Mouse (Mus musculus): Measurements from ENCODE around the gene Dcst1. TPM values are rescaled to one million over a fixed set of nuclear protein-coding genes. Genes with fewer than 3 reads are reported as not detected.

Dcst1 gene
- polyA plus RNA-seq, 1 experiment from 2014 or later: 0.68 TPM

DNA sequence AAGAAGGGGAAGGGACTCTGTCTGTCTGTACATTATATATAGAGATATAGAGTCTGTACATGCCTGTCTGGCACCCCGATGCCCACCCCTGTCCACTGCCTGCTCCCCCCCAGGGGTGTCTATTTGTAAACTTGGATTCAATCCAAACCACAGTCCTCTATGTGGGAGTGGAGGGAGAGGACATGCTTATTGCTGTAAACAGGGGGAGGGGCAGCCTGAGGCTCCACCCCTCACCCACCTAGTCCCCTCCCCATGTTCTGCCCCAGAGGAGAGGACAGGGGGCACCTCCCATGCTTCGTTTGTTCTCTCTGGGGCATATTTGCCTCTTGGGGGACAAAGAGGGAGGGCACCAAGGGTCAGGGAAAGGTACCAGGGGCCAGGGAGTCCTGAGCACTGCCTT, 50.3 kb downstream of the Dcst1 start:
- H3K9me3 ChIP-seq: no peaks in the 10 kb centered on the region
- peaks cover 51% of the 10 kb centered on the region for H3K4me1 ChIP-seq
- peaks cover 30% of the 10 kb centered on the region for H3K27me3 ChIP-seq (replicated peaks)
- H3K36me3 ChIP-seq: peaks cover 21% of the 10 kb centered on the region
- no peak overlapping the region for H3K27ac ChIP-seq
- ATAC-seq (ENCODE audit: low FRiP score, low read depth): no peak
- no peak overlapping the region for H3K9ac ChIP-seq
- no peak overlapping the region for H3K4me3 ChIP-seq
- peak overlapping the region; percentile 61 for H3K4me2 ChIP-seq (replicated peaks)
- 37% methylated on average over 2 of the region's 2 CpGs for WGBS

DNA sequence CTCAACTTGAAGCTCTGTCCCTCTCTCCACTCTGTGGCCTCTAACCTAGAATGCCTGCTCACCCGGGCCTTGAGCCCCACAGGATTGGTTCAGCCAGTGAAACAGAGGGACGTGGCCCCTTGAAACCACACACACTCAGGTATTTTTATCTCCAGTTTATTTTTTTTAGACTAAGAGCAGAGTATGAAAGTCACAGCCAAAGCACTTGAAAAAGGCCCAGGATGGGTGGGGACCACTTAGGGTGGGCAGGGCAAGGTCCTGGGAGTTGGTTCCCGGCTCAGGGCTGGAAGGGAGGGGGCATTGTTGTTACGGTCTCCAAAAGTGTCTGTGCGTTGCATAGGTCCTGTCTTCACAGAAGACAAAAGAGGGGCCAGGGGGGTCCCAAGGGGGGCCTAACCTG, 50.7 kb downstream of the Dcst1 start:
- peaks cover 46% of the 10 kb centered on the region for H3K4me1 ChIP-seq
- H3K4me2 ChIP-seq (replicated peaks): no peak overlapping the region
- peaks cover 21% of the 10 kb centered on the region for H3K36me3 ChIP-seq
- H3K4me3 ChIP-seq: no peak overlapping the region
- peaks cover 27% of the 10 kb centered on the region for H3K27me3 ChIP-seq (replicated peaks)
- 76% methylated on average over 5 of the region's 5 CpGs for WGBS
- no peaks in the 10 kb centered on the region for H3K9me3 ChIP-seq
- no peak overlapping the region for H3K9ac ChIP-seq
- H3K27ac ChIP-seq: no peak overlapping the region
- no peak for ATAC-seq (ENCODE audit: low FRiP score, low read depth)

DNA sequence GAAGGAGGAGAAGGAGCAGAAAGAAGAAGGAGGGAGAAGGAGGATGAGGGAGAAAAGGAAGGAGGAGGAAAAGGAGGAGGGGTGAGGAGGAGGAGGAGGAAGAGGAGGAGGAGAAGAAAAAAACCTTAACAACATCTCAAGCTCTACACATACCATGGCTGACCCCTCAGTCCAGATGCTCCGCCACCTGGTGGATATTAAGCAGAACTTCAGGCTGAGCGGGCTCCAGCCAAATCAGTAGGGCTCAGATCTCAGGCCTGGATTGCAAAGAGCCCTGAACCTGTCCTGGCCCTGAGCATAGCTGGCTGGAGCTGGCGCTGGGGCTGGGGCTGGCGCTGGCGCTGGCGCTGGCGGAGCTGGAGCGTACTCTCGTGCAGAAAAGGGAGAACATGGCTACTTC, 57.0 kb downstream of the Dcst1 start:
- no peak overlapping the region for H3K9ac ChIP-seq
- peak; percentile 68; the same call in 1 of the 2 replicates for ATAC-seq (ENCODE audit: low FRiP score, low read depth)
- no peak overlapping the region for H3K4me3 ChIP-seq
- H3K27ac ChIP-seq: no peak overlapping the region
- no peaks in the 10 kb centered on the region for H3K4me1 ChIP-seq
- no peaks in the 10 kb centered on the region for H3K36me3 ChIP-seq
- no peaks in the 10 kb centered on the region for H3K27me3 ChIP-seq (replicated peaks)
- H3K9me3 ChIP-seq: no peaks in the 10 kb centered on the region
- 4% methylated on average over 9 of the region's 9 CpGs for WGBS
- H3K4me2 ChIP-seq (replicated peaks): no peak overlapping the region

DNA sequence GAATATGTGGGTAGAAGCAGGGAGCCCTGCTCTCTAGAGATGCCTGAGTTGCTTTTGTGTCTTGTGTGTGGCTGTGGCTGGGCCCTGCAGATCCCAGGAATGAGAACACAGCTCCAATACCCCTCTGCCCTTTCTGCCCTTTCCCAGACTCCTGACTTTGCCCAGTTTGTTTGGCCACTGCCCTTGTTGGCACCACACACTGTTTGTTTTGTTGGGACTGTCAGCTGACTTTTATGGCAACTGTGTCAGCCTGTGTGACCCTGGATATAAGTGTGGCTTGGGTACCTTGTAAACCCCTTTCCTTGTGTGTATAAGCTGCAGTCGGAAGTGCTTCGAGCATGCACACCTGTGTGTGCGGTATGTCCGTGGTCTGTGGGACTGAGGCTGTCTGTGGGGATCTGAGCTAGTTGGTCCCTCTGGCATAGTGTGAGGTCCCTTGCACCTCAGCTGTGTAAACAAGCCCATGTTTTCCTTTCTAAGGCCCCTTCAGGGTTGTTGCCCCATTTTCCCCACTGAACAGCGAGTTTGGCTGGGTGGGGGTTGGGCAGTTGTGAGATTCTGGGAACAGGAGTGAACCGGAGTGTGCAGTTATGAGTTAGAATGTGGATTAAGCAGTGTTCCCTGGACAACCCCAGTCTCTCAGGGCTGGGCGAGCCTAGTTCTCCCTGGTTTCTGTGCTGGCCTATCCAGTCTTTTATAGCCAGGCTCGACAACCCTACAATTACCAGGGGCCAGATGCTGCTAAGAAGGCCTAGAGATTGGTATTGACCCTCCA, 59.3 kb downstream of the Dcst1 start:
- no peak overlapping the region for H3K27ac ChIP-seq
- H3K9me3 ChIP-seq: no peaks in the 10 kb centered on the region
- no peaks in the 10 kb centered on the region for H3K27me3 ChIP-seq (replicated peaks)
- no peak overlapping the region for H3K4me3 ChIP-seq
- H3K4me1 ChIP-seq: no peaks in the 10 kb centered on the region
- no peak overlapping the region for H3K4me2 ChIP-seq (replicated peaks)
- no peaks in the 10 kb centered on the region for H3K36me3 ChIP-seq
- ATAC-seq (ENCODE audit: low FRiP score, low read depth): no peak
- H3K9ac ChIP-seq: no peak overlapping the region
- 54% methylated on average over 8 of the region's 8 CpGs for WGBS

DNA sequence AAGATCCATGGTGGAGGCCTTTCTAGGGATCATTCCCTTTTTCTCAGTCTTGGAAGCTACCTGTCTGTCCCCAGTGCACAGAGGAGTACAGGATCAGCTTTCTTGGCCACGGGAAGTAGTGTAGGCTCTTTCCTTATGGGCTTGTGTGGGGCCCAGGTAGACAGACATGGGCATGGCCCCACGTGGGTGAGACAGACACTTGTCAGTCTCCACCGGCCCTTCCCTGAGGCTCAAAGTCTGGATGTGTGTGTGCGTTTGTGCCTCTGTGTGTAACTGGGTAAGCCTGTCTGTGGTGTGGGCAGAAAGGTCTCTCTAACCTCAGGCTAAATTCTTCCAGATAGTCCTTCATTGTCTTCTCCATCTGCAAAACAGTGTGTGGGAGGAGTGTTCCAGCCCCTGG, 59.9 kb downstream of the Dcst1 start:
- Histone ChIP-seq H3K4me2 (replicated peaks) (no peak overlapping the region), H3K4me1 (no peaks in the 10 kb centered on the region), H3K9ac (no peak overlapping the region), H3K4me3 (no peak overlapping the region), H3K9me3 (no peaks in the 10 kb centered on the region), H3K27me3 (replicated peaks) (0 out of 2 replicates have a peak, but pooled peaks cover 5% of the 10 kb centered on the region), H3K27ac (no peak overlapping the region), H3K36me3 (no peaks in the 10 kb centered on the region)
- ATAC-seq (ENCODE audit: low FRiP score, low read depth): no peak
- WGBS: 73% methylated on average over 4 of the region's 4 CpGs

DNA sequence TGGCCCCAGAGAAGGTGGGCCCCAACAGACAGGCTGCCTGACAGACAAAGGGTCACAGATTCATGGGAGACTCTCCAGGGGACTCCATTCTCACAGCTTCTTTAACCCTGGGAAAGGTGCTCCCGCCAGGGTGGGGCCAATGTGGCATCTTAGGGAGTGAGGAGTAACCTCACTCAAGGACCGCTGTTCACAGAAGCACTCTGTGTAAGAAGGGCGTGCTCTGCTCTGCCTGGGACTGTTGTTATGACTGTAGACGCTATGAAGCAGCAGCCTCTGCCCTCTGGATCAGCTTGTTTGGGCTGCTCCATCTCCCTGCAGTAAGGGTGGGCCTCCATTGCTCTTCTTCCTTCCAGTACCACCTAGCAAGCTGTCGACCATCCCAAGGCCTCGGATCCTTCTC, 60.6 kb downstream of the Dcst1 start:
- no peak overlapping the region for H3K4me3 ChIP-seq
- ATAC-seq (ENCODE audit: low FRiP score, low read depth): no peak
- peaks cover 5% of the 10 kb centered on the region for H3K4me1 ChIP-seq
- H3K4me2 ChIP-seq (replicated peaks): no peak overlapping the region
- no peak overlapping the region for H3K9ac ChIP-seq
- no peaks in the 10 kb centered on the region for H3K9me3 ChIP-seq
- no peak overlapping the region for H3K27ac ChIP-seq
- 62% methylated on average over 6 of the region's 6 CpGs for WGBS
- H3K27me3 ChIP-seq (replicated peaks): 0 out of 2 replicates have a peak, but pooled peaks cover 10% of the 10 kb centered on the region
- no peaks in the 10 kb centered on the region for H3K36me3 ChIP-seq

DNA sequence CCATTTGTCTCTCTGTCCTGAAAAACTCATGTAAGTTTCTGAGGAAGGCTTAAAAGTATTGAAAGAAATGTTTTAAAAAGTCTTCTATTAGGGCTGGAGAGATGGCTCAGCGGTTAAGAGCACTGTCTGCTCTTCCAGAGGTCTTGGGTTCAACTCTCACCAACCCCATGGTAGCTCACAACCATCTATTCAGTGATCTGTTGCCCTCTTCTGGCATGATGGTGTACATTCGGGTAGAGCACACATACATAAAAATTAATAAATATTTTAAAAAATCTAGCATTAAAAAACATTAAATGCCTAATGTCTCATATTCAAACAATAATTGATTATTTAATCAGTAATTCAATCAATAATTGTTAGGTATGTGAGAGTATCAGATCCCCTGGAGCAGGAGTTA, 64.5 kb downstream of the Dcst1 start:
- 71% methylated on average over 2 of the region's 2 CpGs for WGBS
- H3K9ac ChIP-seq: no peak overlapping the region
- H3K9me3 ChIP-seq: no peaks in the 10 kb centered on the region
- H3K4me2 ChIP-seq (replicated peaks): no peak overlapping the region
- 0 out of 2 replicates have a peak, but pooled peaks cover 13% of the 10 kb centered on the region for H3K27me3 ChIP-seq (replicated peaks)
- peaks cover 8% of the 10 kb centered on the region for H3K4me1 ChIP-seq
- no peak for ATAC-seq (ENCODE audit: low FRiP score, low read depth)
- no peak overlapping the region for H3K4me3 ChIP-seq
- no peak overlapping the region for H3K27ac ChIP-seq
- no peaks in the 10 kb centered on the region for H3K36me3 ChIP-seq

Other genes with a start within 250 kb of the Dcst1 start
- 0.43 and 0.46 TPM in 2 replicates for gene Pklr, start 229.1 kb downstream of the Dcst1 start, polyA plus RNA-seq (2016; fragmentation: Nextera tagmentation; extraction: Ambion mirVana)
- 19.5 and 23.2 TPM in 2 replicates for gene Hcn3, start 205.1 kb downstream of the Dcst1 start, polyA plus RNA-seq (2016; fragmentation: Nextera tagmentation; extraction: Ambion mirVana)
- 38.5 and 43.0 TPM in 2 replicates for gene Clk2, start 200.5 kb downstream of the Dcst1 start, polyA plus RNA-seq (2016; fragmentation: Nextera tagmentation; extraction: Ambion mirVana)
- gene Scamp3, start 187.8 kb downstream of the Dcst1 start, polyA plus RNA-seq (2016; fragmentation: Nextera tagmentation; extraction: Ambion mirVana): 109 and 110 TPM in 2 replicates
- 34.1 and 42.5 TPM in 2 replicates for gene Fam189b, start 182.1 kb downstream of the Dcst1 start, polyA plus RNA-seq (2016; fragmentation: Nextera tagmentation; extraction: Ambion mirVana)
- 44.0 and 50.3 TPM in 2 replicates for gene Gba, start 162.3 kb downstream of the Dcst1 start, polyA plus RNA-seq (2016; fragmentation: Nextera tagmentation; extraction: Ambion mirVana)
- 46.4 and 48.2 TPM in 2 replicates for gene Thbs3, start 150.1 kb downstream of the Dcst1 start, polyA plus RNA-seq (2016; fragmentation: Nextera tagmentation; extraction: Ambion mirVana)
- gene Mtx1, start 138.2 kb downstream of the Dcst1 start, polyA plus RNA-seq (2016; fragmentation: Nextera tagmentation; extraction: Ambion mirVana): 174 TPM in 2 replicates
- 0.84 and 1.1 TPM in 2 replicates for gene Muc1, start 136.2 kb downstream of the Dcst1 start, polyA plus RNA-seq (2016; fragmentation: Nextera tagmentation; extraction: Ambion mirVana)
- gene Krtcap2, start 119.3 kb downstream of the Dcst1 start, polyA plus RNA-seq (2016; fragmentation: Nextera tagmentation; extraction: Ambion mirVana): 232 and 252 TPM in 2 replicates
- gene Trim46, start 118.9 kb downstream of the Dcst1 start, polyA plus RNA-seq (2016; fragmentation: Nextera tagmentation; extraction: Ambion mirVana): 32.4 and 33.5 TPM in 2 replicates
- 76.4 and 83.4 TPM in 2 replicates for gene Dpm3, start 105.9 kb downstream of the Dcst1 start, polyA plus RNA-seq (2016; fragmentation: Nextera tagmentation; extraction: Ambion mirVana)
- gene Slc50a1, start 94.7 kb downstream of the Dcst1 start, polyA plus RNA-seq (2016; fragmentation: Nextera tagmentation; extraction: Ambion mirVana): 39.0 and 40.2 TPM in 2 replicates
- 14.4 and 15.9 TPM in 2 replicates for gene Efna1, start 84.1 kb downstream of the Dcst1 start, polyA plus RNA-seq (2016; fragmentation: Nextera tagmentation; extraction: Ambion mirVana)
- 51.3 and 54.7 TPM in 2 replicates for gene Efna3, start 42.3 kb downstream of the Dcst1 start, polyA plus RNA-seq (2016; fragmentation: Nextera tagmentation; extraction: Ambion mirVana)
- gene Efna4, start 27.2 kb downstream of the Dcst1 start, polyA plus RNA-seq (2016; fragmentation: Nextera tagmentation; extraction: Ambion mirVana): 15.8 and 17.8 TPM in 2 replicates
- gene Adam15, start 15.3 kb downstream of the Dcst1 start, polyA plus RNA-seq (2016; fragmentation: Nextera tagmentation; extraction: Ambion mirVana): 37.1 and 40.4 TPM in 2 replicates
- gene Dcst2, start 3.3 kb downstream of the Dcst1 start, polyA plus RNA-seq (2016; fragmentation: Nextera tagmentation; extraction: Ambion mirVana): 0.10 and 0.17 TPM in 2 replicates
- gene Zbtb7b, start 29.5 kb upstream of the Dcst1 start, polyA plus RNA-seq (2016; fragmentation: Nextera tagmentation; extraction: Ambion mirVana): 0.70 and 0.71 TPM in 2 replicates
- 0.37 and 0.46 TPM in 2 replicates for gene Lenep, start 37.5 kb upstream of the Dcst1 start, polyA plus RNA-seq (2016; fragmentation: Nextera tagmentation; extraction: Ambion mirVana)
- gene Flad1, start 46.6 kb upstream of the Dcst1 start, polyA plus RNA-seq (2016; fragmentation: Nextera tagmentation; extraction: Ambion mirVana): 33.4 and 35.0 TPM in 2 replicates
- gene Cks1b, start 53.1 kb upstream of the Dcst1 start, polyA plus RNA-seq (2016; fragmentation: Nextera tagmentation; extraction: Ambion mirVana): 252 and 272 TPM in 2 replicates
- 51.4 and 57.5 TPM in 2 replicates for gene Shc1, start 53.2 kb upstream of the Dcst1 start, polyA plus RNA-seq (2016; fragmentation: Nextera tagmentation; extraction: Ambion mirVana)
- gene Pygo2, start 65.0 kb upstream of the Dcst1 start, polyA plus RNA-seq (2016; fragmentation: Nextera tagmentation; extraction: Ambion mirVana): 55.9 and 57.3 TPM in 2 replicates
- 15.5 and 16.8 TPM in 2 replicates for gene Pbxip1, start 71.5 kb upstream of the Dcst1 start, polyA plus RNA-seq (2016; fragmentation: Nextera tagmentation; extraction: Ambion mirVana)
- 81.6 and 84.1 TPM in 2 replicates for gene Pmvk, start 89.3 kb upstream of the Dcst1 start, polyA plus RNA-seq (2016; fragmentation: Nextera tagmentation; extraction: Ambion mirVana)
- gene Kcnn3, start 154.9 kb upstream of the Dcst1 start, polyA plus RNA-seq (2016; fragmentation: Nextera tagmentation; extraction: Ambion mirVana): 2.7 and 3.4 TPM in 2 replicates

Measured in neural tube, embryonic 12.5 days (tissue).